Mouse (Mus musculus) left cerebral cortex, adult 2 months (tissue): ENCODE data around the gene Gnat3. TPM values are rescaled to one million over a fixed set of nuclear protein-coding genes. Genes with fewer than 3 reads are reported as not detected.

Experiments
- DNase-seq, 2 experiments: peaks; one replicate each; pipeline ENCODE4 v3.0.0; 2021 to 2022; ENCODE audit warnings: low spot score in 2 of 2, mixed read lengths in 1 of 2; ENCODE audit errors: extremely low spot score in 1 of 2
- H3K27ac ChIP-seq: fragments of 200-600 bp; 2 replicates; pipeline ENCODE4 v1.8.1; 2022
- H3K4me3 ChIP-seq: fragments of 200-600 bp; 2 replicates; pipeline ENCODE4 v1.8.1; 2022
- CTCF ChIP-seq: fragments of 200-600 bp; IDR thresholded peaks from 2 replicates; pipeline ENCODE4 v1.8.1; 2022; ENCODE audit warnings: antibody characterized with exemption, mild to moderate bottlenecking, moderate library complexity
- intact Hi-C: fragments of 180-260 bp; cut with DNase I; formaldehyde crosslinking; loops from one replicate; pipeline ENCODE4 v1.15.1; 2025
- total RNA-seq, 2 experiments: library from RNA; stranded (reverse); gene quantifications; 2 replicates each; pipeline ENCODE4 v1.2.3; 2021

The Gnat3 gene
- total RNA-seq, 2 experiments from 2014 or later: not detected

DNA sequence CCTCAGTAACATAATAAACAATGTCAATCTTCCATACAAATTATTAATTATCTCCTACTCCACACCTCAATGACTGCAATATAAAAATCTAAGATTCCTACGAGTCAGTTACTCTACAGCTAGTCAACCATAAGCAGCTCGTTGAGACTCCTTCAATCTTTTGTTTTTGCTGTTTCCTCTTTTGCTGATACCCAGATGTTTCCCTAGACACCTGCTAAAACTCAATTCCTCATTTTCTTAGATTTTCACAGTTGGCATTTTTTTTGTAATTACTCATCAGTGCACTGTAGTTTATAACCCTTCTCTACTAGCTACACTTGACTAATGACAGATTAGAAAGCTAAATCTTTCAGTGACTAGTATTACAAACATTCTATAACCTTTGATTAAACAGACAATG, 50.8 kb downstream of the Gnat3 start:
- TF ChIP-seq CTCF: no peak

GRCm38 (mm10) chr5:18014209-18014829, 52.0 kb downstream of the Gnat3 start:
- DNase-seq: no peak
- Histone ChIP-seq H3K27ac (no peak overlapping the region), H3K4me3 (no peak overlapping the region)
- TF ChIP-seq CTCF: no peak
- intact Hi-C loops: no loop called here

More for the DNA sequence above, 50.8 kb downstream of the Gnat3 start:
- intact Hi-C loops: no loop called here
- H3K27ac ChIP-seq: no peak overlapping the region
- H3K4me3 ChIP-seq: no peak overlapping the region
- no peak for DNase-seq

- Histone ChIP-seq H3K27ac (no peak overlapping the region), H3K4me3 (no peak overlapping the region)
- TF ChIP-seq CTCF: peak; percentile 62
- DNase-seq: peak; percentile 24 to 28
- intact Hi-C loops: no loop called here
These were observed 61.0 kb downstream of the Gnat3 start for GRCm38 (mm10) chr5:18023347-18023746.

GRCm38 (mm10) chr5:18027531-18027930, 65.2 kb downstream of the Gnat3 start:
- DNase-seq: no peak
- intact Hi-C loops: no loop called here
- TF ChIP-seq CTCF: no peak
- Histone ChIP-seq H3K27ac (no peak overlapping the region), H3K4me3 (no peak overlapping the region)

DNA sequence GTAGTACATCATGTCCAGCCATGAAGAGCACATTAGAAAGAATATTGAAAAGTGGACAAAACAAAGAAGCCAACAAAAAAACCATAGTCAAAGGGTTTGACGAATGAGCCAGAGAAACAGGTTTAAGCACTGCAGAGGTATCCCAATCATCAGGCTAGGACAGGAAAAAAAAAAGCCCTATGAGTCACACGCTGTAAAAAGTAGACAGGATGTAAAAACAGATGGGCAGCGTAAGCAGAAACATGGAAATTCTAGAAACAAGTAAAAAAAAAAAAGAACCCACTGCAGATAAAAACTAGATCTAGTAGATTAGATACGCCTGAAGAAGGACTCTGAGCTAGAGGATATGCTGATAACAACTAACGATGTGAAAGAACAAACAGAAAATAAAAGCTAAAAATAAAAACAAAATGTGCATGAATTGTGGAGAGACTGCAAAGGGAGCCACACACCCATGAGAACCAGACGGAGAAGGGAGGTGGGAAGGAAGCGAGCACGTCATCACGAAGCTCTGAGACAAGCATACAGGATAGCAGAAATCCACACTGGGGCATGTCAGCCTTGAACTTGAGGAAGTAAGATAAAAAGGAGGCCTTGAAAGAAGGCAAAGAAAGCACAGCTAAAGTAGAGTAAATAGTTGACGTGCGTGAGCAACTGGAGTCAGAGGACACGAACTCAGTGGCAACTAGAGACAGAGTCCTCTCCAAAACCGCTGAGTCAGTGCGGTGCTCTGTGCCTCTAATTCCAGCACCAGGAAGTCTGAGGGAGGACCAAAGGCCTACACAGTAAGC, 73.7 kb downstream of the Gnat3 start:
- Histone ChIP-seq H3K27ac (peak overlapping the region; percentile 54; the same call in 1 of the 2 replicates), H3K4me3 (no peak overlapping the region)
- intact Hi-C loops: loop anchor here (5.0 kb wide), 1 partner anchor 191 kb away; no protein-coding TSS in a partner anchor
- TF ChIP-seq CTCF: no peak
- DNase-seq: peak; percentile 9 to 24

- Histone ChIP-seq H3K4me3 (no peak overlapping the region), H3K27ac (no peak overlapping the region)
- intact Hi-C loops: loop anchor here (1.0 to 2.0 kb wide), 2 partner anchors 18 to 227 kb away; no protein-coding TSS in a partner anchor
- TF ChIP-seq CTCF: peak; percentile 75
- peak; percentile 48 to 54 for DNase-seq
These were observed 80.7 kb downstream of the Gnat3 start for GRCm38 (mm10) chr5:18043022-18043421.

GRCm38 (mm10) chr5:18048841-18049240, 86.5 kb downstream of the Gnat3 start:
- DNase-seq: no peak
- no peak overlapping the region for H3K4me3 ChIP-seq
- TF ChIP-seq CTCF: no peak
- no peak overlapping the region for H3K27ac ChIP-seq
- intact Hi-C loops: no loop called here

DNA sequence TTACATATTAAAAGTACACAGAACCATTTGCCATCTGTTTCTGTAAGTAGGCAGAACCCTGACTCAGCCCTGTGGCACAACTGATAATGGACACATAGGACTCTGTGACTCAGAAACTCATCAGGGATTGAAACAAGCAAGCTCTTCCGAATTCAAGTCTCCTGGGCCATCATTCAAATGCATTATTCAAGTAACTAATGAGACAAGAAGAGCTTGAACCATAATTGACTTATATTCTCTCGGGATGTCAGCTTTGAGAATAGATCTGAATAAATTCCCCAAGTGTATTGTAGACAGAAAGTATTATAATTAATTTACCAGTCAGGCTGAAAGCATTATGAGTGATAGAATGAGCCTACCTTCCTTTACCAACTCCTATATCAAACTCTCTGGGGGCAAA, 93.0 kb downstream of the Gnat3 start:
- no peak for DNase-seq
- intact Hi-C loops: no loop called here
- Histone ChIP-seq H3K27ac (no peak overlapping the region), H3K4me3 (no peak overlapping the region)
- TF ChIP-seq CTCF: no peak

Other genes with a start within 250 kb of the Gnat3 start
- gene Cd36, start 73.7 kb upstream of the Gnat3 start, total RNA-seq: 1 to 10 TPM; 3.0 to 4.1 TPM